Mouse (Mus musculus): Measurements from ENCODE around the gene Zcchc17.

Gene Zcchc17
- long read RNA-seq, experiment 1, transcript Zcchc17-202 (8 exons, 2,113 nt): major isoform, 31 of 88 reads
- long read RNA-seq, experiment 1, partial matches to known transcripts: 44 of 88 reads
- long read RNA-seq, experiment 1, other reads (novel, unspliced or antisense): 13 of 88 reads
- long read RNA-seq, experiment 2, transcript Zcchc17-202 (8 exons, 2,113 nt): major isoform, 40 of 117 reads
- long read RNA-seq, experiment 2, partial matches to known transcripts: 59 of 117 reads
- long read RNA-seq, experiment 2, other reads (novel, unspliced or antisense): 18 of 117 reads

DNA sequence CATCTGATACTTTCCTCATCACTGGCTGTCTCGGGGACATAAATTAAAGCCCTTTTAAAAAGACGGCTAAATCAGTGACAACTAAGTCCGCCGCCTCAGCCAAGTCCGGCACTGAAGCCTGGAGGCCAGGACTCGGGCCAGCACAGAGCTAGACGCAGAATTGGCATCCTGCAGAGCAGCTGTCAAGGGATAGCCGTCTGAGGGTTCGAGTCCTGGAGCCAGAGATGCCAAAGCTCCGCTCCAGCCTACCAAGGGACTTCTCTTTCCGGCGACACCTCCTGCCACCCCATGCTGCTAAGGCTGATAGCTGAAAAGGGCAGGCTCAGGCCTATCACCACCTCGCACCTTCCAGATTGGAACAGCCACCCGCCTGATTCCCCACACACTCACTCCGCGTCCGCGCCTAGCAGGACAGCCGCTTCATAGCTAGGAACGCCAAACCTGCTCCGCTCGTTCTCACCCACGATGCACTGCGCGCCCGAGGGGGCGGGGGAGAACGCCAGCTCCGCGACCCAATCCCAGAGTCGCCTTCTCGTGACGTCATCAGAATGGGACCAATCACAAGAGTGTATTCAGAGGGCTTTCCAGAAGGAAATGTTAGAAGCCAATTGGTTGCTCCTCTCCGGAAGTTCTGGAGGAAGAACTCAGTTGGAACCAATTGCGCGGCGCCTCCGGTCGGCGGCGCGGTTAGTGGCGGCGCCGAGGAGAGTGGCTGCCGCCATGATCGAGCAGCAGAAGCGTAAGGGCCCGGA, at the start of gene Zcchc17, which contains the start of gene Snrnp40:
TSS of gene Zcchc17 (minus strand) at position 458 of the 752 bp plus-strand sequence.
TSS of gene Snrnp40 (plus strand) at position 647 of the 752 bp plus-strand sequence.
- intact Hi-C loops (cut with DNase I): no loop called here

DNA sequence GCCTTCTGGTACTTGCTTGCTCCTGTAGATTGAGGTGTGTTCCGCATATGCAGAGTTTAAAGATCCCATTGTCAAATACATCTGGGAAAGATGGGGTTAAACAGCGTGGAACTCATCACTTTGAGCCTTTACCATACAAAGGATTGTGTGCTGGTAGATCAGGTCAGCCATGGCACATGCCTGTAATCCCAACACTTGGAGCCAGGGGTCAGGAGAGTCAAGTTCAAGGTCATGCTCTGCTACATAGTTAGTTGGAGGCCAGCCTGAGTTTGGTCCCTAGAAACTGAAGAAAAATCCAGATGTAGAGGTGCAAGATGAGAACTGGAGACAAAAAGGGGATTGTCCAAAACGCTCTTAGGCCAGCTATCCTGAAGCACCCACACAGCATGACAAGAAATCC, 31.5 kb upstream of the Zcchc17 start:
- intact Hi-C loops (cut with DNase I): no loop called here

DNA sequence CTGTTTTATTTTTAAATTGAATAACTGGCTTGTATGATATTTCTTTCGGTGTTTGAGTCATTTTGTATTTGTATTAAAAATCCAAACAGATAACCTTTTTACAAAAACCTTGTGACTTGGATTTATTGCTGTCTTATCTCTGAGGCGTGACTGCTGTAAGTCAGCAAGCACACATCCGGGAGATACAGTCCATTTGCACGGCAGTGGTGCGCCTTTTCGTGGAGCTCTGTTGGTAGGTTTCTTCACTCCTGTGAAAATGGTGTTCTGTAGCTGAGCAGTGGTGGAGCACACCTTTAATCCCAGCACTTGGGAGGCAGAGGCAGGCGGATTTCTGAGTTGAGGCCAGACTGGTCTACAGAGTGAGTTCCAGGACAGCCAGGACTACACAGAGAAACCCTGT, 30.2 kb upstream of the Zcchc17 start:
- intact Hi-C loops (cut with DNase I): no loop called here

DNA sequence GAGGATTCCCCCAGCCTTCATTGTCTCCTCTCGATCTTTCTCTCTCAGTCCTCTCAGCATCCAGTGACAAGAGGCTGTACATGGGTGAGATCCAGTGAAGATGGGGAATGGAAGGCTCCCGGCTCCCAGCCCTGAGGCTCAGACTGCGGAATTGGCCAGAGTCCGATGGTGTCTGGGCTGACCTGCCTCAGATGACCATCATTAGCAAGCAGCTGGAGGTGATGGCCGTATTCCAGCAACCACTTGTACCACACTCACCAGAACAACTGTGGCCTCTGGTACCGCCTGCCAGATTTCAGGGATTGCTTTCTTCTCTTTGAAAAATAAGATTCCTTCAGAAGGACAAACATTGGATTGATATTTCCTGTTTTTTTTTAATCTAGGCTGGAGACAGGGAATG, 29.8 kb upstream of the Zcchc17 start:
- intact Hi-C loops (cut with DNase I): no loop called here

DNA sequence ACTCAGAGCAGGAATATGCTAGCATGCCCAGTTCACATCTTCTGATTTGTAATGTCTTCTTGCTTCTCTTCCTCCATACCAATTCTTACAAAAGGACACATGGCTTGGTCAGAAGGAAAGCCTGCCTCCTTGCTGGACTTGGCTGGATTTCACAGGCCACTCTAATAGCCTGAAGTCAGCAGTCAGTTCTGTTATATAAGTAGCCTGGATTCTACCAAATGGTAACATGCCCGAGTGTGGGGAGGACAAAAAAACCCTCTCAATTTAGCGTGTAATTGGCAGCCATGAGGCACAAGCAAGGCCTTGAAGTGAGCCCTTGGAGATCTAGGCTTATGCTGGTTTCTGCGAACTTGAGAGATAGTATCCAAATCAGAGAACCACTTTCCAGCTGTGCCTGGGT, 27.5 kb upstream of the Zcchc17 start:
- intact Hi-C loops (cut with DNase I): no loop called here

DNA sequence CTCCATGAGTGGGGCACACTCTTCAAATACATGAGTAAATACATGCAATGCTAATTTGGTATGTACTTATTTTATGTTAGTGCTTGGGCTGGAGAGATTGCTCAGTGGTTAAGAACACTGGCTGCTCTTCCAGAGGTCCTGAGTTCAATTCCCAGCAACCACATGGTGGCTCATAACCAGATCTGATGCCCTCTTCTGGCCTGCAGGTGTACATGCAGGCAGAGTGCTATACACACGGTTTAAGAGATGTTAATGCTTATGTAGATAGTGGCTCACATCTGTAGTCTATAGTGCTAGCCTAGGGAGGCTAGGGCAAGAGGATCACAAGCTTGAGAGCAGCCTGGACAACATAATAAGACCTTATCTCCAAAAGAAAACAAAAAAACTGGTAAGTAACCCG, 20.7 kb upstream of the Zcchc17 start:
- intact Hi-C loops (cut with DNase I): no loop called here

DNA sequence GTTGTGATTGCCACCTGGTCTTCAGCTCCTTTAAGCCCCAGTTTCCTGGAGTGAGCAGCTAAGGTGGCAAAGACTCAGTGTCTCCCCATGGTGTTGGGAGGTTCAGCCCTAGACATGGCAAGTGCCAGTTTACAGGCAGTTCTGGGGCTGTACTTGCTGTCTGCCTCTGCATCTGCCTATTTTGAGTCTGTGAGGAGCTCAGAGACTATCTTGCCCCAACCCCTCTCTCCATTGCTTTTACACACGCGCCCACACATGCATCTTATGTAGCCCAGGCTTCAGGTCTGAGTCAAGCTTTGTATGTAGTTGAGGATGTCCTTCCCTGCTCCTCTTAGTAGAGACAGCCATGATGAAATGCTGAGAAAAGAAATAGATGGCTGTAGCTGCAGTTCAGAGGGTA, 19.4 kb upstream of the Zcchc17 start:
- intact Hi-C loops (cut with DNase I): no loop called here

DNA sequence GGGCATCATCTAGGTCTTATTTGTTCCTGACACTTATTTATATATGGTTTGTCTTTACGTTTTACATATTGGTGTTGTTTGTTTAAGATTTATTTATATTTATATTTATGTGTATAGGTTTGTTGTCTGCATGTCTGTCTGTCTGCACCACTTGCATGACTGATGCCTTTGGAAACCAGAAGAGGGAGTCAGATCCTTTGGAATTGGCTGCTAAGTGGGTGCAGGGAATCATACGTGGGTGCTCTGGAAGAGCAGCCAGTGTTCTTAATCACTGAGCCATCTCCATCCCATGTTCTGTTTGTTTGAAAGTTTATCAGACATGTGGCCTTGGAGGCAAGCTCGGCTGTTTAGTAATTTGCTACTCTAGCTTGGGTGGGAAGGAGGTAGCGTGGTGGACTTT, 17.8 kb upstream of the Zcchc17 start:
- intact Hi-C loops (cut with DNase I): no loop called here

DNA sequence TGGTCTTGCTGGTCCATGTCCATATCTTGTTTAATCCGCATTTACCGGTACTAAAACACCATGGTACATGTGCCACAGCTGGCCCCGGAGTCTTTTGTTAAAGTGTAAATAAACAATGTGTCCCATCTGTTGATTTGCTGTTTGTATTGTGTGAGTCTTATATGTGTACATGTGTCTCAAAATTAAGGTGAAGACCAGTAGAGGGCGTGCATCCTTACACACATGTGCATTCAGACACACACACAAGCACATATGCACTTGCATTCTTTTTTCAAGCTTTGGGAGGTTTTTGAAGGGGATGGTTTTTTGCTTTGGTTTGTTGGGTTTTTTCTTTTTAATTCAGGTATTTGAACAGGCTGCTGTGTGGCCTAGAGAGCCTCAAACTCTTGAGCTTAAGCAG, 16.9 kb upstream of the Zcchc17 start:
- intact Hi-C loops (cut with DNase I): no loop called here

DNA sequence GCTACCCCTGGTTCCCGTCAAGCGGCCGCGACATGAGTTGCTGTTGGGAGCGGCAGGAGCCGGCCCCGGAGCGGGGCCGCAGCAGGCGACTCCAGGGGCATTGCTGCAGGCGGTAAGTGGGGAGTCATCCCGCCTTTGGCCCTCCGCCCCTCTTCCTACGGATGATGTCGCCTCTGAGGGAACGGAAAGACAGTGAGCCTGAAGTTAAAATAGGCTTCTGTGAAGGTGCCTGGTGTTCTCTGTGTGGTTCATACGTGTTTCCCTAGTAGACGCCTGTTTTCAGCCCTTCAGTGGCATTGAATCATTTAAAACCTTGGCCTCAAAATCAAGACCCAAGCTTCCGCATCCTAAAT, 471 bp upstream of the Zcchc17 start:
- intact Hi-C loops (cut with DNase I): no loop called here

DNA sequence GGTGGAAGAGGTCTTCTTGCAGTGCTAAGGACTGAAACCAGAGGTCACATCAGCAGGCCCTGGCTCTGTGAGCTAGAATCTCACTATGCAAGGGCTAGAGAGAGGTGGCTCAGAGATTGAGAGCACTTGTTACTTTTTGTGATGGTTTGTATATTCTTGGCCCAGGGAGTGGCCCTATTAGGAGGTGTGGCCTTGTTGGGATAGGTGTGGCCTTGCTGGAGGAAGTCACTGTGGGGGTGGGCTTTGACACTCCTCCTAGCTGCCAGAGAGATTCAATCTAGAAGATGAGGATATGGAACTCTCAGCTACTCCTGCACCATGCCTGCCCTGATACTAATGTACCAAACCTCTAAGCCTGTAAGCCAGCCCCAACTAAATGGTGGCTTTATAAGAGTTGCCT, 1.8 kb downstream of the Zcchc17 start:
- intact Hi-C loops (cut with DNase I): no loop called here

DNA sequence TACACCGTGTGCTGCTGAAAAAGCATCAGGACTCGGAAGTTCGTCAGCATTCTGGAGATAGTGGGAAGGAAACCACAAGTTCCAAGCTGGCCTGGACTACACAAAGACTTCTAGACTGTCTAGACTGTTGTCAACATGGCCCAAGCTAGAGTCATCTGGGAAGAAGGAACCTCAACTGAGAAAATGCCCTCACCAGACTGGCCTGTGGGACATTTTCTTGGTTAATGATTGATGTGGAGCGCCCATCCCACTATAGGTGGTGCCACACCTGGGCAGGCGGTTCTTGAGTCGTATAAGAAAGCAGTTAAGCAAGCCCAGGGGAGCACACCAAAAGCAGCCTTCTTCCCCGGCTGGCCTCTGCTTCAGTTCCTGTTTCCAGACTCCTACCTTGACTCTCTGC, 7.2 kb downstream of the Zcchc17 start:
- intact Hi-C loops (cut with DNase I): no loop called here

DNA sequence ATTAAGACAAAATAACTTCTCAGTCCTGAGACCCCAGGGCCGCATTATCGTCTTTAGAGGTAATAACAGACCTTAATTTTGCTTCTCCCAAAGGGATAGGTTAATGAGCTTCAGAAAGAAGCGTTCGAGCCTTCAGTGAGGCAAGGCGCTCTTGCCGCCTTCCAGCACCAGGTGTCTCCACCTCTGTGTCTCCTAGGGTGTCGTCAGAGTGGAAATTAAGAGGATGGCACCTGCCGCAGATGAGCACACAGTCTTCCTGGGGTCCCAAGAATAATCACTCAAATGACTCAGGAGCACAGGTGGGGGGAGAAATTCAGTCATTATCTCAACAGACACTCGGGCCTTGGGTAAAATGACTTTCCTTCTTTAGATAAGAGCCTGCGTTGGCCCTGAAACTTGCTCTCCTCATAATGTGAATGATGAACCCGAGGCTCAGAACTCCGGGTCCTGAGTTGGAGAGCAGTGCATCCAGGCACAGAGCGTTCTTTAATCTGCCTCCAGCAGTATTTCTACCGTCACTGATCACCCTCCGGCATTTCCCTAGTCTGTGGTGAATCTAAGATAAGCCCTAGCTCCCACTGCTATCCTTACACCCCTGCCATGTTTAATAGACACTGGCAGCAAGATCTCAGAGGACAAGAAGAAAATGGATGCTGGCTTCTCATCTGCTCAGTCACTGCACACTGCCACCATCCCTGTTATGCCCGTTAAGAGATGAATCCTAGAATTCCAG, 8.9 kb downstream of the Zcchc17 start:
- intact Hi-C loops (cut with DNase I): no loop called here

DNA sequence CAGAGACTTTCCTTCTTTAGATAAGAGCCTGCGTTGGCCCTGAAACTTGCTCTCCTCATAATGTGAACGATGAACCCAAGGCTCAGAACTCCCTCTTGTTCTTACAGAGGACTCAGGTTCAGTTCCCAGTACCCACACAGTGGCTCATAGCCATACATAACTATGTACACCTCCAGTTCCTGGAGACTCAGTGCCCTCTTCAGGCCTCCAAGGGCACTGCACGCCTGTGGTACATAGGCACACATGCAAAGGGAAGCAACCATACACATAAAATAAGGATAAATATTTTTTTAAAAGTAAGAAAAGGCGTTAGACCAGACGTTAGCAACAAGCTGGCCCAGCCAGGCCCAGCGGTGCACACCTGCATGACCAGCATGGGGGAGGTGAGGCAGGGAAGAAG, 10.1 kb downstream of the Zcchc17 start:
- intact Hi-C loops (cut with DNase I): no loop called here

DNA sequence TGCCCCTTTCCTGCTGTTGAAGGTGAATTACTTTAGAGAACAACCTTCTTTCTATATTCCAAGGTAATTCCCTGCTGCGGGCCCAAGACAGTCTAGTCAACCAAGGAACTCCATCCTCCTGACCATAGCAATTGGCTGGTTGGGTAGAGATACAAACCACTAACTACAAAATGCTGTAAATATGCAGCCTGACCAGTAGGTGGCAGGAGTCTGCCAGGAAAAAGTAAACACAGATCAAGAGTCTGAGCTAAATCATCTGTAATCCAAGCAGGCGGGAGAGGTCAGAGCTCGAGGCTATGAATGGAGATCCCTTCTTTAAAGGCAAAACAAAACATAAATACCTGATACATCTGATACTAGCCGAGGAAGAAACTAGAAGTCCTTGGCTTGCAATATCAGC, 18.1 kb downstream of the Zcchc17 start:
- intact Hi-C loops (cut with DNase I): loop anchor here (2.0 kb wide), 1 partner anchor 193 kb away; no protein-coding TSS in a partner anchor

DNA sequence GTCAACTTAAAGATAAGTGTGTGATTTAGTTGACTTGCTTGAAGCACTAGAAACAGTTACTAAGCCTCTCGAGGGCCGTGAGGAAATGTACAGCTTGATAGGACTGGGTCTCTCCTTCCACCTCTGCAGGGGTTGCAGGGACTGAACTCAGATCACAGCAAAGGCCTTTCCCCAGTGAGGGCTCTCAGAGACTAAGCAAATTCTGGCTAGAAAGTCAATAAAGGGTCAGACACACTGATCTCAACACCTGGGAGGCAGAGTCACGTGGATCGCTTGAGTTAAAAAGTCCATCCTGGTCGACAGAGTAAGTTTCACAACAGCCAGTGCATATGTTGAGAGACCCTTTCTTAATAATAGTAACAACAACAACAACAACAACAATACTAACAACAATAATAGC, 23.9 kb downstream of the Zcchc17 start:
- intact Hi-C loops (cut with DNase I): no loop called here

DNA sequence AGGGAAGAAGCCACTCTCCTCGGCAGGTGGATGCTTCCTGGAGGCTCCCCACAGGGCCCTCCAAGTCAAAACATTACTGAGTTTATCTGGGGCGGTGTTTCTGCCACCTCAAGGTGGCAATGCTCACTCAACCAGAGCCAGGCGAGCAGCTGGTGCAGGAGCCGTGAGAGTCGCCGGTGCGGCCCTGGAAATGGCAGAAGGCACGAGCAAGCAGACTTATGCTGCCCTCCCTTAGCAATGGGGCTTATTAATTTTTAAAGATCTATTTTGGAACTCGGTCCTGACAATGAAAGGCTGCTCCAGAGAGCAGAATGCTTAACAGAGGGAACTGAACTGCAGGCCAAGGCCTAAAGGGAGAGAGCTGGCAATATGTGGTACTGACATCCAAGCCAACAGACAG, 32.4 kb downstream of the Zcchc17 start:
- intact Hi-C loops (cut with DNase I): no loop called here

DNA sequence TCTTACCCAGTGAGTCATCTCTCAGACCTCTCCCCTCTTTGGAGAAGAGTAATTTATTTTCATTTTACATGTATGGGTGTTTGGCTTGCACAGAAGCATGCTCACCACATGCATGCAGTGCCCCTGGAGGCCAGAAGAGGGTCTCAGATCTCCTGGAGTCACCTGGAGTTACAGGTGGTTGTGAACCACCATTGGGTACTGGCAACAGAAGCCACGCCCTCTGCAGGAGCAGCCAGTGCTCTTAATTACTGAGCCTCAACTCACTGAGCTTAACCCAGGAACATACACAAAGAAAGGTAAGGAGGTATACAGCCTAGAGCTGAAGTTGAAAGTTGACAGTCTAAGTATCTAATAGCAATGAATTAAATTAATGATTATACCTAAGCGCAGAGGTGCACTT, 34.3 kb downstream of the Zcchc17 start:
- intact Hi-C loops (cut with DNase I): no loop called here

DNA sequence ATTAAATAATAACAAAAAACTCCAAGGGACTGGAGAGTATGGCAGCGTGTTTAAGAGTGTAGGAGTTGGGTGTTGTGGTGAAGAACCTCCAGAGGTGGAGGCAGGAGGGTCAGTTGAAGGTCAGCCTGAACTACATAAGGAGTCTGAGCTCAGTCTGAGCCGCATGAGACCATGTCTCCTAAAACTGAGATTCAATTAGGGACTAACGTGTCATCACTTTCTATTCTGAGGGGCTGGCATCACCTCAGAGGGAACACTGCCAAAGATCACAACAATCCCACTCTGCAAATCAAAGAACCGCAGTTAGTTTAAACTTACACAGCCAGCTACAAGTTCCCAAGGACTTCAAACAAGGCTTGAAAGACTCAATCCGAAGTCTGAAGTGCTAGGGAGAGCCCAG, 36.1 kb downstream of the Zcchc17 start:
- intact Hi-C loops (cut with DNase I): no loop called here

DNA sequence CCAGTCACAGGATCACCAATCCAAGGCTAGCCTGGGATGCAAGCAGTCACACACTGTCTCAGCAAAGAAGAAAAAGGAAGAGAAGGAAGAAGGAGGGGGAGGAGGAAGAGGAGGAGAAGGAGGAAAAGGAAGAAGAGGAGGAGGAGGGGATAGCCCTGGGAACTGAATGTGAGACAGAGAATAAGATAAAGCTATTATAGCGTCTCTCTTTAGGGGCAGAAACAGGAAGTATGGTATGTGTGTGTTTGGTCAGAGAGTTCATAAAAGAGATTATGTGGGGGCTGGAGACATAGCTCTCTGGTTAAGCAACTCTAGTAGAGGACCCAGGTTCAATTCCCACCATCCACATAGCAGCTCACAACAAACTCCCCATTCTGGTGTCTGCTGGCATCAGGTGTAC, 36.6 kb downstream of the Zcchc17 start:
- intact Hi-C loops (cut with DNase I): no loop called here

DNA sequence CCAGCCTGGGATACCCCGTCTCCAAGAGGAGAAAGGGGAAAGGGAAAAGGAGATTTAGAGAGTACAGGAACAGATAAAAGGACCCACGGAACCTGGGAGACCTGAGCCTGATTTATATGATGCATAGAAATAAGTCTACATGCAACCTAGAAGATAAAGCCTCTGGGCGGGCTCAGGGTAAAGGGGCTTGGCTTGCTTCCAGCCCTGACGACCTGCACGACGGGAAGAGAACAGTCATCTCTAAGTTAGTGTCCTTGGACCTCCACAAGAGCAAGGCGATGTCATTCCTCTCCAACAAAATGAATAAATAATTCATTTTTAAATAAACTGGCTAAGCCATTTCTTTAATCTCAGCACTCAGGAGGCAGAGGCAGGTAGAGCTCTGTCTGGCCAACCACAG, 37.2 kb downstream of the Zcchc17 start:
- intact Hi-C loops (cut with DNase I): no loop called here

DNA sequence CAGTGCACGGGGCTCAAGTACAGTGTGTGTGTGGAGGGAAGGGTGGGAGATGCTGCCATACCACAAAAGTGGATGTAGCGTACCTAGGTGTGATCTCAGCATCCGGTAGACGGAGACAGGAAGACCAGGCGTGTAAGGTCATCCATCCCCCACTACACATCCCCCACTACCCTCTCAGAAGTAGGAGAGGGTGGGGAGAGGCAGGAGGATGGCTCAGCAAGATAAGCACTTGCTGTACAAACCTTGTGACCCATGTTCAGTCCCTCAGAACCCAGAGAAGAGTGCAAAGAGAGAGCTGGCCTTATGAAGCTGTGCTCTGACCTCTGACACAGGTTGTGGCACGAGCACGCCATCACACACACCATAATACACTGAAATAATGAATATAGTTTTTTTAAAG, 38.1 kb downstream of the Zcchc17 start:
- intact Hi-C loops (cut with DNase I): no loop called here
